Mouse (Mus musculus): ENCODE measurements around the gene Rbm33. TPM values are rescaled to one million over a fixed set of nuclear protein-coding genes. Genes with fewer than 3 reads are reported as not detected.

Gene Rbm33
- polyA plus RNA-seq, 1 experiment from 2014 or later = 17.5 TPM

GRCm38 (mm10) chr5:28317917-28318267, 971 bp downstream of the Rbm33 start:
- Histone ChIP-seq H3K4me3 (ENCODE audit: low read depth, low read length) (peak overlapping the region; percentile 94), H3K9ac (ENCODE audit: low read length) (peak overlapping the region; percentile 99), H3K4me2 (ENCODE audit: low read length) (peak overlapping the region; percentile 77), H3K9me3 (ENCODE audit: control insufficient read depth, low read length) (no peaks in the 10 kb centered on the region), H3K27ac (ENCODE audit: low read depth) (no peak overlapping the region), H3K4me1 (replicated peaks; ENCODE audit: control insufficient read depth, insufficient read depth, low read length) (peaks cover 5% of the 10 kb centered on the region), H3K27me3 (replicated peaks; ENCODE audit: control insufficient read depth, insufficient read depth, low read length) (no peaks in the 10 kb centered on the region), H3K36me3 (ENCODE audit: control insufficient read depth, insufficient read depth, low read length) (no peaks in the 10 kb centered on the region)
- 5% methylated on average over 3 of the region's 3 CpGs for WGBS
- DNase-seq (ENCODE audit: low spot score) (peak; percentile 61), ATAC-seq (replicated peaks; ENCODE audit: low FRiP score, low TSS enrichment, low read depth) (no peak)

DNA sequence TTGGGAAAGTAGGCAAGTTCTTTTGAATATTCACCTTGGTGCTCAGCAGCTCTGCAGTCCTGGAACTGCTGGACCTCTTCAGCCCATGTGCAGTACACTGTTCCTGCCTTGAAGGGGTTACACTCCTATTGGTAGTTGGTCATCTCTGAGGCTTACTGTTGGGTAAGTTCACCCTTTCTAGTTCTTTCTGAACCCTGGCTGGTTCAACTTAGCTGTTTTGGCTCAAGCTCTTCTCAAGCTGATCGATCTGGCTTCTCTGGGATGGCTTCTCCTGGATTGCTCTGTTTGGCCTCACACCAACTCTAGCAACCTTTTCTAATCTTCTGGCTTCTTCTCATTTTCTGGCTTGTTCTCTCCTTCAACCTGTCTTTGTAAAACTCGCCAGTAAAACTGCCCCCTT, 1.8 kb downstream of the Rbm33 start:
- Histone ChIP-seq H3K4me2 (ENCODE audit: low read length) (peak overlapping the region; percentile 77), H3K27ac (ENCODE audit: low read depth) (no peak overlapping the region), H3K9ac (ENCODE audit: low read length) (0 out of 2 replicates have a peak overlapping the region, but pooled peaks have one; percentile 18), H3K9me3 (ENCODE audit: control insufficient read depth, low read length) (no peaks in the 10 kb centered on the region), H3K4me1 (replicated peaks; ENCODE audit: control insufficient read depth, insufficient read depth, low read length) (peaks cover 5% of the 10 kb centered on the region), H3K4me3 (ENCODE audit: low read depth, low read length) (peak overlapping the region; percentile 94), H3K36me3 (ENCODE audit: control insufficient read depth, insufficient read depth, low read length) (no peaks in the 10 kb centered on the region), H3K27me3 (replicated peaks; ENCODE audit: control insufficient read depth, insufficient read depth, low read length) (no peaks in the 10 kb centered on the region)
- no peak for ATAC-seq (replicated peaks; ENCODE audit: low FRiP score, low TSS enrichment, low read depth)
- 67% methylated on average over 2 of the region's 2 CpGs for WGBS
- no peak for DNase-seq (ENCODE audit: low spot score)

- Histone ChIP-seq H3K9me3 (ENCODE audit: control insufficient read depth, low read length) (no peaks in the 10 kb centered on the region), H3K4me2 (ENCODE audit: low read length) (no peak overlapping the region), H3K4me3 (ENCODE audit: low read depth, low read length) (no peak overlapping the region), H3K36me3 (ENCODE audit: control insufficient read depth, insufficient read depth, low read length) (no peaks in the 10 kb centered on the region), H3K27me3 (replicated peaks; ENCODE audit: control insufficient read depth, insufficient read depth, low read length) (no peaks in the 10 kb centered on the region), H3K9ac (ENCODE audit: low read length) (no peak overlapping the region), H3K4me1 (replicated peaks; ENCODE audit: control insufficient read depth, insufficient read depth, low read length) (peaks cover 5% of the 10 kb centered on the region), H3K27ac (ENCODE audit: low read depth) (no peak overlapping the region)
- DNase-seq (ENCODE audit: low spot score) (no peak), ATAC-seq (replicated peaks; ENCODE audit: low FRiP score, low TSS enrichment, low read depth) (no peak)
- 92% methylated on average over 1 of the region's 1 CpGs for WGBS
These were observed 4.8 kb downstream of the Rbm33 start for GRCm38 (mm10) chr5:28321769-28322168.

DNA sequence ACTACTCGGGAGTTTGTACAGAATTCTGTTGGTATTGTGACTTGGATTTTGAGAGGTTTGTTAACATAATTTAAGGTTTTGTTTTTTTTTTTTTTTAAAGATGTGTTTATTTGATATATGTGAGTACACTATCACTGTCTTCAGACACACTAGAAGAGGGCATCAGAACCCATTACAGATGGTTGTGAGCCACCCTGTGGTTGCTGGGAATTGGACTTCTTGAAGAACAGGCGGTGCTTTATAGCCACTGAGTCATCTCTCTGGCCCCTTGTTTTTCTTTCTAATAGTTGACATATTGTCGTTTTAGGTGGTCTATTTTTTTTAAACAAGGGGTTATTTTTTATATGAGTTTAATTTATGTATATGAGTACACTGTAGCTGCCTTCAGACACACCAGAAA, 5.3 kb downstream of the Rbm33 start:
- WGBS = 81% methylated on average over 3 of the region's 3 CpGs
- Histone ChIP-seq H3K27ac (ENCODE audit: low read depth) (no peak overlapping the region), H3K27me3 (replicated peaks; ENCODE audit: control insufficient read depth, insufficient read depth, low read length) (no peaks in the 10 kb centered on the region), H3K9me3 (ENCODE audit: control insufficient read depth, low read length) (no peaks in the 10 kb centered on the region), H3K9ac (ENCODE audit: low read length) (no peak overlapping the region), H3K36me3 (ENCODE audit: control insufficient read depth, insufficient read depth, low read length) (no peaks in the 10 kb centered on the region), H3K4me2 (ENCODE audit: low read length) (no peak overlapping the region), H3K4me3 (ENCODE audit: low read depth, low read length) (no peak overlapping the region), H3K4me1 (replicated peaks; ENCODE audit: control insufficient read depth, insufficient read depth, low read length) (peaks cover 5% of the 10 kb centered on the region)
- DNase-seq (ENCODE audit: low spot score) (no peak), ATAC-seq (replicated peaks; ENCODE audit: low FRiP score, low TSS enrichment, low read depth) (no peak)

- 86% methylated on average over 2 of the region's 2 CpGs for WGBS
- no peak for ATAC-seq (replicated peaks; ENCODE audit: low FRiP score, low TSS enrichment, low read depth)
These were observed 6.9 kb downstream of the Rbm33 start for GRCm38 (mm10) chr5:28323822-28324221.

DNA sequence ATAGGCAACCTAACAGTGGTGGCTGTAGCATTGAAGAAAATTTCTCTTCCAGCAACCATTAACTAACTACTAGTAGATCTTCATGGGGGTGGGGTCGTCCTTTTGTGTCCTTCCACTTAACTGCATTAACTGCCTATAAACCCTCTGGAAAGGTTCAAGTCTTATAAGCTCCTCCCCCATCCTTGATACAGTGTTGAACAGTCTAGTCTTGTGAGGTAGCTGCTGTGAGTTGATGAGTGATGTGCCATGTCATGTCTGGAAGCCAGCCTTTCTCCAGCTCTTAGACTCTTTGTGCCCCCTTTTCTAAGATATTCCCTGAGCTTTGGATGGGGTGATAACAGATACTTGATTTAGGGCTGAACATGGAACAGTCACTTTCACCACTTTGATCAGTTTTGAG, 7.5 kb downstream of the Rbm33 start:
- DNase-seq (ENCODE audit: low spot score) (no peak), ATAC-seq (replicated peaks; ENCODE audit: low FRiP score, low TSS enrichment, low read depth) (no peak)
- H3K27ac ChIP-seq (ENCODE audit: low read depth) = no peak overlapping the region
- WGBS = 67% methylated on average over 1 of the region's 1 CpGs
- no peaks in the 10 kb centered on the region for H3K36me3 ChIP-seq (ENCODE audit: control insufficient read depth, insufficient read depth, low read length)
- no peaks in the 10 kb centered on the region for H3K9me3 ChIP-seq (ENCODE audit: control insufficient read depth, low read length)
- no peak overlapping the region for H3K4me3 ChIP-seq (ENCODE audit: low read depth, low read length)
- no peak overlapping the region for H3K4me2 ChIP-seq (ENCODE audit: low read length)
- no peaks in the 10 kb centered on the region for H3K27me3 ChIP-seq (replicated peaks; ENCODE audit: control insufficient read depth, insufficient read depth, low read length)
- H3K4me1 ChIP-seq (replicated peaks; ENCODE audit: control insufficient read depth, insufficient read depth, low read length) = no peaks in the 10 kb centered on the region; the same call in 1 of the 2 replicates
- no peak overlapping the region for H3K9ac ChIP-seq (ENCODE audit: low read length)

More at GRCm38 (mm10) chr5:28323822-28324221, 6.9 kb downstream of the Rbm33 start:
- H3K27me3 ChIP-seq (replicated peaks; ENCODE audit: control insufficient read depth, insufficient read depth, low read length) = no peaks in the 10 kb centered on the region
- H3K4me3 ChIP-seq (ENCODE audit: low read depth, low read length) = no peak overlapping the region
- no peaks in the 10 kb centered on the region for H3K9me3 ChIP-seq (ENCODE audit: control insufficient read depth, low read length)
- no peak overlapping the region for H3K4me2 ChIP-seq (ENCODE audit: low read length)
- peaks cover under 1% of the 10 kb centered on the region for H3K4me1 ChIP-seq (replicated peaks; ENCODE audit: control insufficient read depth, insufficient read depth, low read length)
- no peak for DNase-seq (ENCODE audit: low spot score)
- H3K27ac ChIP-seq (ENCODE audit: low read depth) = no peak overlapping the region
- H3K9ac ChIP-seq (ENCODE audit: low read length) = no peak overlapping the region
- no peaks in the 10 kb centered on the region for H3K36me3 ChIP-seq (ENCODE audit: control insufficient read depth, insufficient read depth, low read length)

DNA sequence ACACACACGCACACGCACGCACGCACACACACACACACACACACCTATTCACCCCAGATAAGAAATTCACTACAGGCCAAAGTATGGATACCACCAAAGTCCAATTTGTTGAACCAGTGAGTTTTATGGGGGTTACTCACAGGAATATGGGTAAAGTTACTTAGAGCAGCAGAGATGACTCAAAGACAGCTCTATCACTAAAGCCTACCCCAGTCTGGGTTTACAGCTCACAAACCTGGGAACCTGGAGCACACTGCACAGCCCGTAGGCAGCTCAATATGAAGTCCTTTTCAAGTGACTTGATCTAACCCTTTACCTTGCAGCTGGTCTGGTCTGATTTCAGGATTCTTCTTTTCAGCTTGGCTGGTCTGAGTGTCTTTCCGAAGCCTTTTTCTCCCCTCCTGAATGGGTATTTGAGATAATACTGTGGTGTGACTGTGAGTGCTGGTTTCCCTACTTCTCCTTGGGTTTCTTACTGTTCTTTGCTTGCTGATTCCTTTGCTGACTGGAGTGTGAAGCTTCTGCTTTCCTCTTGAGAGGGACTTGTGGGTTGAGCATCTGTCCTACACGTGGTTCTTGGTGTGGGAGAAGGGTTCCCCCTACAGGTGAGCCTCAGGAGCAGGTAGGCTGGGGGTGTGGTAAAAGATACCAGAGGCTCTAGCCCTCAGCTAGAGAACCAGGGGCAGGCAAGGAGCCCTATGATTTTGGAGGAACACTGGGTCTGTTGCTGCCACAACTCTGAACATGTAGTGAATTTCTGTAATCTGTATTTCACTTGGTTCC, 12.3 kb downstream of the Rbm33 start:
- Histone ChIP-seq H3K4me2 (ENCODE audit: low read length) (no peak overlapping the region), H3K36me3 (ENCODE audit: control insufficient read depth, insufficient read depth, low read length) (peaks cover 33% of the 10 kb centered on the region), H3K4me1 (replicated peaks; ENCODE audit: control insufficient read depth, insufficient read depth, low read length) (no peaks in the 10 kb centered on the region), H3K27me3 (replicated peaks; ENCODE audit: control insufficient read depth, insufficient read depth, low read length) (no peaks in the 10 kb centered on the region), H3K9ac (ENCODE audit: low read length) (no peak overlapping the region), H3K27ac (ENCODE audit: low read depth) (no peak overlapping the region), H3K4me3 (ENCODE audit: low read depth, low read length) (no peak overlapping the region), H3K9me3 (ENCODE audit: control insufficient read depth, low read length) (no peaks in the 10 kb centered on the region)
- 77% methylated on average over 7 of the region's 7 CpGs for WGBS
- DNase-seq (ENCODE audit: low spot score) (no peak), ATAC-seq (replicated peaks; ENCODE audit: low FRiP score, low TSS enrichment, low read depth) (no peak)

- no peak overlapping the region for H3K4me3 ChIP-seq (ENCODE audit: low read depth, low read length)
- H3K27me3 ChIP-seq (replicated peaks; ENCODE audit: control insufficient read depth, insufficient read depth, low read length) = no peaks in the 10 kb centered on the region
- no peak overlapping the region for H3K27ac ChIP-seq (ENCODE audit: low read depth)
- WGBS = 87% methylated on average over 2 of the region's 2 CpGs
- H3K9me3 ChIP-seq (ENCODE audit: control insufficient read depth, low read length) = no peaks in the 10 kb centered on the region
- no peak overlapping the region for H3K9ac ChIP-seq (ENCODE audit: low read length)
- DNase-seq (ENCODE audit: low spot score) = no peak
- H3K36me3 ChIP-seq (ENCODE audit: control insufficient read depth, insufficient read depth, low read length) = peaks cover 74% of the 10 kb centered on the region
- no peak overlapping the region for H3K4me2 ChIP-seq (ENCODE audit: low read length)
- no peak for ATAC-seq (replicated peaks; ENCODE audit: low FRiP score, low TSS enrichment, low read depth)
- H3K4me1 ChIP-seq (replicated peaks; ENCODE audit: control insufficient read depth, insufficient read depth, low read length) = no peaks in the 10 kb centered on the region
These were observed 16.8 kb downstream of the Rbm33 start for GRCm38 (mm10) chr5:28333731-28334130.

- Histone ChIP-seq H3K27me3 (replicated peaks; ENCODE audit: control insufficient read depth, insufficient read depth, low read length) (no peaks in the 10 kb centered on the region), H3K36me3 (ENCODE audit: control insufficient read depth, insufficient read depth, low read length) (peaks cover 41% of the 10 kb centered on the region), H3K4me3 (ENCODE audit: low read depth, low read length) (no peak overlapping the region), H3K9ac (ENCODE audit: low read length) (no peak overlapping the region), H3K27ac (ENCODE audit: low read depth) (no peak overlapping the region), H3K4me2 (ENCODE audit: low read length) (no peak overlapping the region), H3K4me1 (replicated peaks; ENCODE audit: control insufficient read depth, insufficient read depth, low read length) (no peaks in the 10 kb centered on the region), H3K9me3 (ENCODE audit: control insufficient read depth, low read length) (0 out of 2 replicates have a peak, but pooled peaks cover 2% of the 10 kb centered on the region)
- DNase-seq (ENCODE audit: low spot score) (no peak), ATAC-seq (replicated peaks; ENCODE audit: low FRiP score, low TSS enrichment, low read depth) (no peak)
These were observed 35.1 kb downstream of the Rbm33 start for GRCm38 (mm10) chr5:28351857-28352513.
